Mouse (Mus musculus) brain, embryonic 14.5 days (tissue): ENCODE measurements around the gene Marc1.

Experiments
- CTCF ChIP-seq: fragments of 200-500 bp; IDR thresholded peaks from 2 replicates; pipeline ENCODE4 v1.5.1; 2012; ENCODE audit warnings: inconsistent platforms, mild to moderate bottlenecking, moderate library complexity, borderline replicate concordance; ENCODE audit not compliant: insufficient read depth, insufficient read length; ENCODE audit errors: extremely low read depth
- POLR2A ChIP-seq: fragments of 200-500 bp; IDR thresholded peaks from 2 replicates; pipeline ENCODE4 v1.6.1; 2012; ENCODE audit warnings: mild to moderate bottlenecking, inconsistent platforms, borderline replicate concordance; ENCODE audit not compliant: poor library complexity, insufficient read depth, insufficient read length, severe bottlenecking; ENCODE audit errors: extremely low read depth

DNA sequence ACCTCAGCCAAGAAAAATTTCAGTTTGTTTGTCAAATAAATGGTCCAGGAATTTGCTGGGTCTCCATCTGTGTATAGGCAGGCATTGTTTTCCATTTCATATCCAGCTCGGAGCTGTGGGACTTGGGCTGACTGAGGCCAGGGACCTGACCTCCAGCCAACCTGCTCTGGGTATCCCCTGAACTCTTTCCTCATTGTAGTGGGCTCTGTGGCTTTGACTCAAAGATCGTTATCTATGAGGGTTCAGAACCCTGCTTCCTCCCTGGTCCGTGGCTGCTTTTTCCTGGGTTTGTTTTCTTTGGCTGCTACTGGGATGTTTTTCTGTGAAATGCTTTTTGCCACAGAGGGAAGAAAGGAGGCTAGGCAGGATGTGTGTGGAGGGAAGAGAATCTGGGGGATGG lies 42.8 kb upstream of the Marc1 start:
- TF ChIP-seq POLR2A (no peak), CTCF (no peak)
